Mouse (Mus musculus): Measurements from ENCODE around the gene Rbm42.

GRCm38 (mm10) chr7:30594510-30595024 is 55.5 kb downstream of the Rbm42 start:
- TF ChIP-seq TAL1 (IDR thresholded peaks at IDR 0.05; ENCODE audit: low read length) (no peak), GATA1 (IDR thresholded peaks at IDR 0.05; ENCODE audit: low read length) (no peak)
